Mouse (Mus musculus) C2C12 (cell line): ENCODE measurements around the gene Cep19. TPM values are rescaled to one million over a fixed set of nuclear protein-coding genes. Genes with fewer than 3 reads are reported as not detected.
A peak's percentile ranks its signal among the peaks of the same experiment; 100 is the strongest.
"Not testable (repeated sequence)": the region's sequence is repeated elsewhere in the genome, so short reads cannot be mapped to it uniquely, and the experiment has no call there.

Source experiments
- H3K27me3 ChIP-seq: one replicate; pipeline ENCODE4 v1.6.1; 2011; ENCODE audit not compliant: control insufficient read depth, insufficient read depth, insufficient read length
- H3K36me3 ChIP-seq: one replicate; pipeline ENCODE4 v1.6.1; 2011; ENCODE audit not compliant: control insufficient read depth, insufficient read depth
- H3K4me3 ChIP-seq: one replicate; pipeline ENCODE4 v1.5.1; 2011; ENCODE audit warnings: mild to moderate bottlenecking, control low read depth; ENCODE audit not compliant: poor library complexity, insufficient read depth, severe bottlenecking
- H3K79me2 ChIP-seq: one replicate; pipeline ENCODE4 v1.6.1; 2011; ENCODE audit not compliant: control insufficient read depth, insufficient read depth
- H3K79me3 ChIP-seq: one replicate; pipeline ENCODE4 v1.6.1; 2011; ENCODE audit warnings: low read depth, control low read depth
- H3ac ChIP-seq: one replicate; pipeline ENCODE3; 2011; ENCODE audit warnings: low read depth; ENCODE audit not compliant: control insufficient read depth, insufficient read length
- CEBPB ChIP-seq: IDR thresholded peaks from one replicate; pipeline ENCODE4 v1.6.1; 2011; ENCODE audit warnings: low read depth, mild to moderate bottlenecking, control low read depth, moderate library complexity
- CTCF ChIP-seq: IDR thresholded peaks from one replicate; pipeline ENCODE4 v1.5.1; 2011; ENCODE audit not compliant: control insufficient read depth, insufficient read depth, insufficient read length
- FOSL1 ChIP-seq: IDR thresholded peaks from one replicate; pipeline ENCODE4 v1.8.0; 2011; ENCODE audit warnings: mild to moderate bottlenecking, low read length; ENCODE audit not compliant: poor library complexity, insufficient read depth, severe bottlenecking
- MAX ChIP-seq: IDR thresholded peaks from one replicate; pipeline ENCODE4 v1.6.1; 2011; ENCODE audit warnings: mild to moderate bottlenecking, control low read depth
- MYOD1 ChIP-seq: IDR thresholded peaks from one replicate; pipeline ENCODE4 v1.6.1; 2011; ENCODE audit warnings: low read depth; ENCODE audit not compliant: control insufficient read depth, insufficient read length
- MYOG ChIP-seq: IDR thresholded peaks from one replicate; pipeline ENCODE4 v1.6.1; 2011; ENCODE audit not compliant: control insufficient read depth, insufficient read length; ENCODE audit errors: extremely low read depth
- USF1 ChIP-seq: IDR thresholded peaks from one replicate; pipeline ENCODE4 v1.6.1; 2011; ENCODE audit warnings: low read depth, mild to moderate bottlenecking, control low read depth, moderate library complexity
- polyA plus RNA-seq: library from polyadenylated mRNA; unstranded; fragments of >200 nt; fragmentation: generic; extraction: Trizol; gene quantifications from one replicate; pipeline ENCODE4 v1.2.1, GENCODE M21; 2012; ENCODE audit warnings: missing spikeins

The Cep19 gene
- polyA plus RNA-seq, 1 experiment: 4.2 TPM

GRCm38 (mm10) chr16:32066899-32067298 is 32.7 kb upstream of the Cep19 start:
- Histone ChIP-seq H3K79me2 (peaks cover 99% of the 10 kb centered on the region), H3K79me3 (peaks cover 94% of the 10 kb centered on the region), H3K4me3 (no peak overlapping the region), H3ac (no peak overlapping the region), H3K36me3 (no peaks in the 10 kb centered on the region), H3K27me3 (no peaks in the 10 kb centered on the region)
- no peak for TF ChIP-seq USF1
- TF ChIP-seq MYOG: no peak
- no peak for TF ChIP-seq MYOD1
- no peak for TF ChIP-seq FOSL1
- no peak for TF ChIP-seq CEBPB
- no peak for TF ChIP-seq MAX
- TF ChIP-seq CTCF: no peak

GRCm38 (mm10) chr16:32068389-32069300 is 31.0 kb upstream of the Cep19 start:
- Histone ChIP-seq H3ac (no peak overlapping the region), H3K36me3 (no peaks in the 10 kb centered on the region), H3K79me3 (peaks cover 95% of the 10 kb centered on the region), H3K27me3 (no peaks in the 10 kb centered on the region), H3K79me2 (peaks cover 99% of the 10 kb centered on the region), H3K4me3 (no peak overlapping the region)
- peak; percentile 48 for TF ChIP-seq MYOD1
- TF ChIP-seq MYOG: no peak

- Histone ChIP-seq H3K79me2 (peaks cover 99% of the 10 kb centered on the region), H3K79me3 (peaks cover 95% of the 10 kb centered on the region)
- H3K27me3 ChIP-seq, H3K4me3 ChIP-seq, H3ac ChIP-seq, H3K36me3 ChIP-seq: not testable (repeated sequence)
These were observed 29.5 kb upstream of the Cep19 start for GRCm38 (mm10) chr16:32070070-32070469.

GRCm38 (mm10) chr16:32075762-32076161 is 23.8 kb upstream of the Cep19 start:
- Histone ChIP-seq H3K79me3 (peaks cover 80% of the 10 kb centered on the region), H3ac (no peak overlapping the region), H3K4me3 (no peak overlapping the region), H3K36me3 (no peaks in the 10 kb centered on the region), H3K79me2 (peaks cover 84% of the 10 kb centered on the region), H3K27me3 (no peaks in the 10 kb centered on the region)
- TF ChIP-seq FOSL1 (no peak), MAX (no peak), MYOG (no peak), MYOD1 (no peak), USF1 (no peak), CEBPB (no peak), CTCF (no peak)

GRCm38 (mm10) chr16:32076406-32076805 is 23.2 kb upstream of the Cep19 start:
- TF ChIP-seq MAX (no peak), CEBPB (no peak), CTCF (no peak), FOSL1 (no peak), MYOD1 (no peak), USF1 (no peak), MYOG (no peak)
- no peaks in the 10 kb centered on the region for H3K27me3 ChIP-seq
- no peaks in the 10 kb centered on the region for H3K36me3 ChIP-seq
- H3K79me2 ChIP-seq: peaks cover 78% of the 10 kb centered on the region
- H3ac ChIP-seq: no peak overlapping the region
- peaks cover 73% of the 10 kb centered on the region for H3K79me3 ChIP-seq
- H3K4me3 ChIP-seq: no peak overlapping the region

- TF ChIP-seq USF1 (no peak), MAX (no peak), FOSL1 (no peak), MYOD1 (no peak), MYOG (no peak), CTCF (no peak), CEBPB (no peak)
- Histone ChIP-seq H3K4me3 (peak overlapping the region; percentile 60), H3K79me2 (peaks cover 64% of the 10 kb centered on the region), H3ac (peak overlapping the region; percentile 84), H3K27me3 (no peaks in the 10 kb centered on the region), H3K79me3 (peaks cover 60% of the 10 kb centered on the region), H3K36me3 (no peaks in the 10 kb centered on the region)
These were observed 21.8 kb upstream of the Cep19 start for GRCm38 (mm10) chr16:32077648-32078407.
